Mouse (Mus musculus): ENCODE measurements at regions not wholly inside any gene's neighbourhood (a gene's known extent, or its start where the extent isn't known, plus 50 kb on each side); places are given as distances from the start of the nearest gene placed in this dataset.
A peak's percentile ranks its signal among the peaks of the same experiment; 100 is the strongest.

- Histone ChIP-seq H3K27me3 (replicated peaks; ENCODE audit: low read depth, poor library complexity, severe bottlenecking) (no peaks in the 10 kb centered on the region), H3K4me1 (peaks cover 9% of the 10 kb centered on the region), H3K4me3 (no peak overlapping the region), H3K27ac (replicated peaks) (no peak overlapping the region), H3K9me3 (no peaks in the 10 kb centered on the region), H3K36me3 (replicated peaks) (no peaks in the 10 kb centered on the region)
- WGBS: 85% methylated on average over 3 of the region's 3 CpGs
- DNase-seq (ENCODE audit: low spot score): no peak
These were observed 345.2 kb upstream of the Thbs1 start for GRCm38 (mm10) chr2:117766450-117766849.

- no peaks in the 10 kb centered on the region for H3K36me3 ChIP-seq (replicated peaks)
- no peaks in the 10 kb centered on the region for H3K27me3 ChIP-seq (replicated peaks; ENCODE audit: low read depth, poor library complexity, severe bottlenecking)
- H3K27ac ChIP-seq (replicated peaks): no peak overlapping the region
- DNase-seq (ENCODE audit: low spot score): no peak
- H3K4me1 ChIP-seq: peaks cover 9% of the 10 kb centered on the region
- no peak overlapping the region for H3K4me3 ChIP-seq
- 84% methylated on average over 7 of the region's 7 CpGs for WGBS
- H3K9me3 ChIP-seq: no peaks in the 10 kb centered on the region
These were observed 342.1 kb upstream of the Thbs1 start for GRCm38 (mm10) chr2:117769402-117770114.

GRCm38 (mm10) chr2:117770115-117770485 lies 341.6 kb upstream of the Thbs1 start:
- WGBS: 86% methylated on average over 3 of the region's 3 CpGs
- H3K9me3 ChIP-seq: no peaks in the 10 kb centered on the region
- H3K27me3 ChIP-seq (replicated peaks; ENCODE audit: low read depth, poor library complexity, severe bottlenecking): no peaks in the 10 kb centered on the region

GRCm38 (mm10) chr2:117780287-117780686 lies 331.4 kb upstream of the Thbs1 start:
- no peak overlapping the region for H3K4me3 ChIP-seq
- no peaks in the 10 kb centered on the region for H3K27me3 ChIP-seq (replicated peaks; ENCODE audit: low read depth, poor library complexity, severe bottlenecking)
- no peaks in the 10 kb centered on the region for H3K4me1 ChIP-seq
- no peaks in the 10 kb centered on the region for H3K36me3 ChIP-seq (replicated peaks)
- H3K9me3 ChIP-seq: no peaks in the 10 kb centered on the region
- 81% methylated on average over 3 of the region's 3 CpGs for WGBS
- no peak overlapping the region for H3K27ac ChIP-seq (replicated peaks)
- no peak for DNase-seq (ENCODE audit: low spot score)

More at GRCm38 (mm10) chr2:117770115-117770485, 341.6 kb upstream of the Thbs1 start:
- Histone ChIP-seq H3K36me3 (replicated peaks) (no peaks in the 10 kb centered on the region), H3K27ac (replicated peaks) (no peak overlapping the region), H3K4me1 (peaks cover 9% of the 10 kb centered on the region), H3K4me3 (no peak overlapping the region)
- DNase-seq (ENCODE audit: low spot score): no peak

GRCm38 (mm10) chr2:117780816-117781215 lies 330.9 kb upstream of the Thbs1 start:
- Histone ChIP-seq H3K36me3 (replicated peaks) (no peaks in the 10 kb centered on the region), H3K4me3 (no peak overlapping the region), H3K4me1 (no peaks in the 10 kb centered on the region), H3K27me3 (replicated peaks; ENCODE audit: low read depth, poor library complexity, severe bottlenecking) (no peaks in the 10 kb centered on the region), H3K27ac (replicated peaks) (no peak overlapping the region), H3K9me3 (no peaks in the 10 kb centered on the region)
- DNase-seq (ENCODE audit: low spot score): no peak
- WGBS: 86% methylated on average over 7 of the region's 7 CpGs

GRCm38 (mm10) chr2:117787321-117787720 lies 324.4 kb upstream of the Thbs1 start:
- no peaks in the 10 kb centered on the region for H3K36me3 ChIP-seq (replicated peaks)
- no peak overlapping the region for H3K4me3 ChIP-seq
- no peaks in the 10 kb centered on the region for H3K9me3 ChIP-seq
- H3K27ac ChIP-seq (replicated peaks): no peak overlapping the region
- DNase-seq (ENCODE audit: low spot score): no peak
- no peaks in the 10 kb centered on the region for H3K27me3 ChIP-seq (replicated peaks; ENCODE audit: low read depth, poor library complexity, severe bottlenecking)
- WGBS: 59% methylated on average over 1 of the region's 1 CpGs
- no peaks in the 10 kb centered on the region for H3K4me1 ChIP-seq

GRCm38 (mm10) chr2:117794285-117794684 lies 317.4 kb upstream of the Thbs1 start:
- Histone ChIP-seq H3K4me1 (peaks cover 23% of the 10 kb centered on the region), H3K27ac (replicated peaks) (peak overlapping the region; percentile 46; the same call in 1 of the 2 replicates), H3K36me3 (replicated peaks) (no peaks in the 10 kb centered on the region), H3K4me3 (no peak overlapping the region), H3K9me3 (no peaks in the 10 kb centered on the region), H3K27me3 (replicated peaks; ENCODE audit: low read depth, poor library complexity, severe bottlenecking) (no peaks in the 10 kb centered on the region)
- DNase-seq (ENCODE audit: low spot score): no peak
- WGBS: 36% methylated on average over 1 of the region's 1 CpGs

GRCm38 (mm10) chr2:117801946-117802600 lies 309.6 kb upstream of the Thbs1 start:
- H3K27ac ChIP-seq (replicated peaks): no peak overlapping the region
- no peak for DNase-seq (ENCODE audit: low spot score)
- H3K36me3 ChIP-seq (replicated peaks): no peaks in the 10 kb centered on the region
- H3K27me3 ChIP-seq (replicated peaks; ENCODE audit: low read depth, poor library complexity, severe bottlenecking): no peaks in the 10 kb centered on the region
- no peaks in the 10 kb centered on the region for H3K9me3 ChIP-seq
- no peak overlapping the region for H3K4me3 ChIP-seq
- peaks cover 16% of the 10 kb centered on the region for H3K4me1 ChIP-seq

- Histone ChIP-seq H3K4me1 (peaks cover 16% of the 10 kb centered on the region), H3K4me3 (no peak overlapping the region), H3K27me3 (replicated peaks; ENCODE audit: low read depth, poor library complexity, severe bottlenecking) (no peaks in the 10 kb centered on the region), H3K9me3 (no peaks in the 10 kb centered on the region), H3K27ac (replicated peaks) (no peak overlapping the region), H3K36me3 (replicated peaks) (no peaks in the 10 kb centered on the region)
- no peak for DNase-seq (ENCODE audit: low spot score)
- WGBS: 68% methylated on average over 2 of the region's 2 CpGs
These were observed 309.0 kb upstream of the Thbs1 start for GRCm38 (mm10) chr2:117802686-117803085.

GRCm38 (mm10) chr2:117804686-117805085 lies 307.0 kb upstream of the Thbs1 start:
- peaks cover 12% of the 10 kb centered on the region for H3K4me1 ChIP-seq
- no peaks in the 10 kb centered on the region for H3K9me3 ChIP-seq
- no peak for DNase-seq (ENCODE audit: low spot score)
- H3K4me3 ChIP-seq: no peak overlapping the region
- H3K27ac ChIP-seq (replicated peaks): no peak overlapping the region
- H3K36me3 ChIP-seq (replicated peaks): no peaks in the 10 kb centered on the region
- no peaks in the 10 kb centered on the region for H3K27me3 ChIP-seq (replicated peaks; ENCODE audit: low read depth, poor library complexity, severe bottlenecking)

GRCm38 (mm10) chr2:117807121-117807520 lies 304.6 kb upstream of the Thbs1 start:
- H3K36me3 ChIP-seq (replicated peaks): no peaks in the 10 kb centered on the region
- no peaks in the 10 kb centered on the region for H3K9me3 ChIP-seq
- H3K27me3 ChIP-seq (replicated peaks; ENCODE audit: low read depth, poor library complexity, severe bottlenecking): no peaks in the 10 kb centered on the region
- H3K4me3 ChIP-seq: no peak overlapping the region
- WGBS: 88% methylated on average over 3 of the region's 3 CpGs
- DNase-seq (ENCODE audit: low spot score): no peak
- no peaks in the 10 kb centered on the region for H3K4me1 ChIP-seq
- H3K27ac ChIP-seq (replicated peaks): no peak overlapping the region

GRCm38 (mm10) chr2:117811506-117811905 lies 300.2 kb upstream of the Thbs1 start:
- Histone ChIP-seq H3K27me3 (replicated peaks; ENCODE audit: low read depth, poor library complexity, severe bottlenecking) (no peaks in the 10 kb centered on the region), H3K4me1 (no peaks in the 10 kb centered on the region), H3K9me3 (no peaks in the 10 kb centered on the region), H3K27ac (replicated peaks) (no peak overlapping the region), H3K36me3 (replicated peaks) (no peaks in the 10 kb centered on the region), H3K4me3 (no peak overlapping the region)
- DNase-seq (ENCODE audit: low spot score): no peak
- WGBS: 68% methylated on average over 1 of the region's 1 CpGs

GRCm38 (mm10) chr2:117811931-117812330 lies 299.7 kb upstream of the Thbs1 start:
- H3K36me3 ChIP-seq (replicated peaks): no peaks in the 10 kb centered on the region
- no peaks in the 10 kb centered on the region for H3K27me3 ChIP-seq (replicated peaks; ENCODE audit: low read depth, poor library complexity, severe bottlenecking)
- WGBS: 83% methylated on average over 2 of the region's 2 CpGs
- H3K9me3 ChIP-seq: no peaks in the 10 kb centered on the region
- H3K4me3 ChIP-seq: no peak overlapping the region
- H3K27ac ChIP-seq (replicated peaks): no peak overlapping the region
- DNase-seq (ENCODE audit: low spot score): no peak
- no peaks in the 10 kb centered on the region for H3K4me1 ChIP-seq
